Mouse (Mus musculus) midbrain, postnatal 0 days (tissue): ENCODE results near the gene Inhbc. TPM values are rescaled to one million over a fixed set of nuclear protein-coding genes. Genes with fewer than 3 reads are reported as not detected.

Experiments used
- ATAC-seq: fragments of 200-750 bp; cut with Nextera tagmentation; 2 replicates; pipeline ENCODE4 v1.8.0; 2017; ENCODE audit warnings: moderate number of reproducible peaks, mild to moderate bottlenecking, moderate TSS enrichment, moderate library complexity; ENCODE audit not compliant: low FRiP score
- DNase-seq: peaks from one replicate; pipeline ENCODE4 v3.0.0-alpha.2; 2015; ENCODE audit warnings: low spot score
- H3K27ac ChIP-seq: fragments of 300-500 bp; sonication (generic); 2 replicates; pipeline ENCODE4 v1.5.1; 2014; ENCODE audit warnings: low read depth, mild to moderate bottlenecking, low read length, mixed read lengths
- H3K27me3 ChIP-seq: fragments of 300-500 bp; sonication (generic); 2 replicates; pipeline ENCODE4 v1.6.1; 2014; ENCODE audit warnings: low read length, control low read depth, mixed read lengths; ENCODE audit not compliant: insufficient read depth
- H3K36me3 ChIP-seq: fragments of 300-500 bp; sonication (generic); 2 replicates; pipeline ENCODE4 v1.6.1; 2014; ENCODE audit warnings: low read length, control low read depth, mixed read lengths; ENCODE audit not compliant: insufficient read depth
- H3K4me1 ChIP-seq: fragments of 300-500 bp; sonication (generic); 2 replicates; pipeline ENCODE4 v1.6.1; 2014; ENCODE audit warnings: mild to moderate bottlenecking, control low read depth, antibody characterized with exemption, low read length, mixed read lengths; ENCODE audit not compliant: insufficient read depth
- H3K4me2 ChIP-seq: fragments of 300-500 bp; sonication (generic); 2 replicates; pipeline ENCODE4 v1.6.1; 2014; ENCODE audit warnings: low read depth, mild to moderate bottlenecking, low read length, mixed read lengths; ENCODE audit not compliant: poor library complexity, severe bottlenecking
- H3K4me3 ChIP-seq: fragments of 300-500 bp; sonication (generic); 2 replicates; pipeline ENCODE4 v1.5.1; 2014; ENCODE audit warnings: low read depth, mild to moderate bottlenecking, low read length, moderate library complexity
- H3K9ac ChIP-seq: fragments of 300-500 bp; sonication (generic); replicated peaks from 2 replicates; pipeline ENCODE4 v1.6.1; 2014; ENCODE audit warnings: mild to moderate bottlenecking, low read length, moderate library complexity, mixed read lengths; ENCODE audit not compliant: poor library complexity, severe bottlenecking
- H3K9me3 ChIP-seq: fragments of 300-500 bp; sonication (generic); 2 replicates; pipeline ENCODE4 v1.6.1; 2016; ENCODE audit warnings: low read length, control low read depth
- CTCF ChIP-seq: IDR thresholded peaks from 2 replicates; pipeline ENCODE4 v1.5.1; 2016; ENCODE audit warnings: antibody characterized with exemption, mild to moderate bottlenecking
- WGBS: fragments of 180-500 bp; shearing (Covaris S2); extraction: QIAGEN DNeasy Blood & Tissue Kit; methylation state at CpG from one replicate; pipeline ENCODE4 v1.1.7; 2014; 5-methylcytosine and 5-hydroxymethylcytosine counted together
- polyA plus RNA-seq: library from polyadenylated mRNA; unstranded; fragments of >200 nt; fragmentation: Nextera tagmentation; extraction: Ambion mirVana; gene quantifications from 2 replicates; pipeline ENCODE4 v1.2.1, GENCODE M21; 2015
- total RNA-seq: library from RNA; depleted of rRNA; stranded (reverse); fragments of >200 nt; gene quantifications from 2 replicates; pipeline ENCODE4 v1.2.3, GENCODE M21; 2014

The Inhbc gene
- total and polyA plus RNA-seq, 2 experiments from 2014 or later: not detected

GRCm38 (mm10) chr10:127350594-127351284 lies 19.5 kb downstream of the Inhbc start:
- Histone ChIP-seq H3K9me3 (no peaks in the 10 kb centered on the region), H3K27ac (no peak overlapping the region), H3K4me1 (peaks cover 4% of the 10 kb centered on the region; the same call in 1 of the 2 replicates), H3K4me3 (0 out of 2 replicates have a peak overlapping the region, but pooled peaks have one; percentile 3), H3K27me3 (no peaks in the 10 kb centered on the region), H3K36me3 (no peaks in the 10 kb centered on the region), H3K9ac (no peak overlapping the region), H3K4me2 (peak overlapping the region; percentile 41; the same call in 1 of the 2 replicates)
- peak; percentile 67 for DNase-seq
- TF ChIP-seq CTCF: peak; percentile 87
- ATAC-seq: no peak
- 12% methylated on average over 24 of the region's 24 CpGs for WGBS

GRCm38 (mm10) chr10:127349810-127350209 lies 20.4 kb downstream of the Inhbc start:
- no peak overlapping the region for H3K4me3 ChIP-seq
- H3K4me1 ChIP-seq: peaks cover 4% of the 10 kb centered on the region; the same call in 1 of the 2 replicates
- no peak for TF ChIP-seq CTCF
- ATAC-seq (no peak), DNase-seq (no peak)
- H3K36me3 ChIP-seq: no peaks in the 10 kb centered on the region
- no peak overlapping the region for H3K27ac ChIP-seq
- no peak overlapping the region for H3K4me2 ChIP-seq
- no peak overlapping the region for H3K9ac ChIP-seq
- no peaks in the 10 kb centered on the region for H3K9me3 ChIP-seq
- 82% methylated on average over 8 of the region's 8 CpGs for WGBS
- H3K27me3 ChIP-seq: no peaks in the 10 kb centered on the region

GRCm38 (mm10) chr10:127348957-127349356 lies 21.3 kb downstream of the Inhbc start:
- H3K27ac ChIP-seq: no peak overlapping the region
- H3K9me3 ChIP-seq: no peaks in the 10 kb centered on the region
- H3K4me3 ChIP-seq: no peak overlapping the region
- TF ChIP-seq CTCF: peak; percentile 27; the same call in 1 of the 2 replicates
- 74% methylated on average over 4 of the region's 4 CpGs for WGBS
- H3K36me3 ChIP-seq: no peaks in the 10 kb centered on the region
- ATAC-seq (no peak), DNase-seq (no peak)
- no peak overlapping the region for H3K4me2 ChIP-seq
- H3K9ac ChIP-seq: no peak overlapping the region
- H3K4me1 ChIP-seq: peaks cover 4% of the 10 kb centered on the region; the same call in 1 of the 2 replicates
- H3K27me3 ChIP-seq: no peaks in the 10 kb centered on the region

GRCm38 (mm10) chr10:127346173-127346572 lies 24.1 kb downstream of the Inhbc start:
- no peak overlapping the region for H3K9ac ChIP-seq
- ATAC-seq: no peak
- 88% methylated on average over 3 of the region's 3 CpGs for WGBS
- H3K36me3 ChIP-seq: no peaks in the 10 kb centered on the region
- no peak overlapping the region for H3K27ac ChIP-seq
- no peak for DNase-seq
- peaks cover 10% of the 10 kb centered on the region; the same call in 1 of the 2 replicates for H3K4me1 ChIP-seq
- H3K27me3 ChIP-seq: peaks cover 9% of the 10 kb centered on the region
- H3K9me3 ChIP-seq: no peaks in the 10 kb centered on the region
- no peak for TF ChIP-seq CTCF
- H3K4me2 ChIP-seq: no peak overlapping the region
- no peak overlapping the region for H3K4me3 ChIP-seq

- peaks cover 30% of the 10 kb centered on the region for H3K27me3 ChIP-seq
- no peak overlapping the region for H3K4me3 ChIP-seq
- no peak overlapping the region for H3K4me2 ChIP-seq
- no peaks in the 10 kb centered on the region for H3K36me3 ChIP-seq
- DNase-seq: no peak
- peaks cover 11% of the 10 kb centered on the region for H3K4me1 ChIP-seq
- H3K9me3 ChIP-seq: no peaks in the 10 kb centered on the region
- H3K9ac ChIP-seq: no peak overlapping the region
- WGBS: 67% methylated on average over 3 of the region's 3 CpGs
- ATAC-seq: no peak
- H3K27ac ChIP-seq: no peak overlapping the region
- no peak for TF ChIP-seq CTCF
Observed at GRCm38 (mm10) chr10:127343029-127343428, 27.2 kb downstream of the Inhbc start.

- no peak within 1 kb of the TSS for H3K27ac ChIP-seq
- peak within 1 kb of the TSS; percentile 29; the same call in 1 of the 2 replicates for H3K9ac ChIP-seq
- under 1% methylated on average over 28 of the region's 29 CpGs for WGBS
- peak within 1 kb of the TSS; percentile 29 for H3K4me3 ChIP-seq
- ATAC-seq (peak; percentile 48), DNase-seq (peak; percentile 86)
- H3K9me3 ChIP-seq: no peaks in the 10 kb centered on the region
- H3K4me1 ChIP-seq: peaks cover 11% of the 10 kb centered on the region
- peak within 1 kb of the TSS; percentile 52 for H3K4me2 ChIP-seq
- no peaks in the 10 kb centered on the region for H3K36me3 ChIP-seq
- H3K27me3 ChIP-seq: peaks cover 30% of the 10 kb centered on the region
- peak; percentile 90 for TF ChIP-seq CTCF
Observed at GRCm38 (mm10) chr10:127341891-127342639, 28.2 kb downstream of the Inhbc start, which contains the start of gene Gli1. Gli1 (minus strand) TSS chr10:127341974.
